8 mouse cellular contexts compared by ENCODE assay signal in the genomic region with DNA sequence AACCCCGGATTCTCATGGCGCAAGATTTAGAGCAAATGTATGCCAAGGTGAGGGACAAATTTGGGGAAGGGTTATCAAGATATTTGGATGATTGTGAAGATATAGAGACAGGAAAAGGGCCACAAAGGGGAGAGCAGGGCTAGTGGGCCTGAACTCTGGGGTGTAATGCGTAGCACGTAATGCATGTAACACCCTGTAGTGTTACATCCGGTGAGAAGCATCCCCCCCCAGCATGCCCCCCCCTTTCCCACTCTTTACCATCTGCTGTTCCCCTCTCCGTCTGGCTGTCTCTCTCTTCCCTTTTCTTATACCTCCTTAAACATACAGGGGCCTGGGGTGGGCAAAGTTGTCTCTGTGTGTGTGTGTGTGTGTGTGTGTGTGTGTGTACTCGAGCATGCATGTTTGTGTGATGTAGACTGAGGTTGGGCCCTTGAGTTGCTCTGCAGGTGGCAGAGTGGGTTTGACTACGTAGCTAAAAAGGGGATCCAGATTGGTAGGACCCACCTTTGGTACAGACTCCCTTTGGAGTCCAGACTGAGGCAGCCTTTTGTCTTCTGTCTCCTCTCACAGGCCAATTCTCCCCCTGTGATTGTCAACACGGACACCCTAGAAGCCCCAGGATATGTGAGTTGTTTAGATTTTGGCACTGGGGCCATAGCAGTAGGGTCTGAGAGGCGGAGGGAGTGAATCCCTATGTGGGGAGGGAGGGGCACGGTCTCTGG. TPM values are rescaled to one million over a fixed set of nuclear protein-coding genes. Genes with fewer than 3 reads are reported as not detected.
A peak's percentile ranks its signal among the peaks of the same experiment; 100 is the strongest.
DNase-seq lines count a peak whose midpoint lies in the region; ATAC-seq lines count a peak whose summit lies in the region.

No protein-coding gene starts in this region.

- no peak overlapping the region for H3K9ac ChIP-seq in heart, embryonic 15.5 days
- H3K9ac ChIP-seq in midbrain, embryonic 13.5 days (replicated peaks), result peak overlapping the region; percentile 67

- peak overlapping the region; percentile 32; the same call in 1 of the 2 replicates for H3K4me3 ChIP-seq in heart, embryonic 15.5 days
- H3K4me3 ChIP-seq in hindbrain, embryonic 10.5 days, result peak overlapping the region; percentile 54
- peak overlapping the region; percentile 43 for H3K4me3 ChIP-seq in midbrain, embryonic 13.5 days (replicated peaks)

- no peaks in the 10 kb centered on the region for H3K9me3 ChIP-seq in heart, embryonic 15.5 days (replicated peaks)
- H3K9me3 ChIP-seq in hindbrain, embryonic 10.5 days, result no peaks in the 10 kb centered on the region
- no peaks in the 10 kb centered on the region for H3K9me3 ChIP-seq in midbrain, embryonic 13.5 days

- H3K4me2 ChIP-seq in heart, embryonic 15.5 days, result peak overlapping the region; percentile 57
- peak overlapping the region; percentile 74 for H3K4me2 ChIP-seq in midbrain, embryonic 13.5 days (replicated peaks)

- H3K36me3 ChIP-seq in heart, embryonic 15.5 days, result peaks cover 15% of the 10 kb centered on the region
- H3K36me3 ChIP-seq in hindbrain, embryonic 10.5 days, result peaks cover 44% of the 10 kb centered on the region
- peaks cover 42% of the 10 kb centered on the region for H3K36me3 ChIP-seq in midbrain, embryonic 13.5 days

- H3K27me3 ChIP-seq in heart, embryonic 15.5 days, result no peaks in the 10 kb centered on the region
- H3K27me3 ChIP-seq in hindbrain, embryonic 10.5 days (ENCODE audit: insufficient read depth, poor library complexity, severe bottlenecking), result no peaks in the 10 kb centered on the region
- H3K27me3 ChIP-seq in midbrain, embryonic 13.5 days, result no peaks in the 10 kb centered on the region

- H3K4me1 ChIP-seq in heart, embryonic 15.5 days (replicated peaks), result peaks cover 45% of the 10 kb centered on the region
- H3K4me1 ChIP-seq in hindbrain, embryonic 10.5 days (replicated peaks), result peaks cover 66% of the 10 kb centered on the region
- H3K4me1 ChIP-seq in midbrain, embryonic 13.5 days (replicated peaks), result peaks cover 60% of the 10 kb centered on the region

- no peak for DNase-seq in heart, adult 8-10 months (ENCODE audit: low spot score)
- DNase-seq in hindbrain, embryonic 10.5 days (ENCODE audit: low spot score), result no peak
- DNase-seq in right cerebral cortex, postnatal 14 days, result no peak
- DNase-seq in T-cell, adult 2 months (ENCODE audit: low spot score), result no peak
- no peak for DNase-seq in layer of hippocampus, postnatal 36 days

- 53% methylated on average over 11 of the region's 11 CpGs for whole genome bisulfite sequencing in heart, embryonic 15.5 days
- WGBS in hindbrain, embryonic 10.5 days, result 31% methylated on average over 11 of the region's 11 CpGs
- WGBS in midbrain, embryonic 13.5 days, result 16% methylated on average over 11 of the region's 11 CpGs

- no peak overlapping the region for H3K27ac ChIP-seq in heart, embryonic 15.5 days
- peak overlapping the region; percentile 90 for H3K27ac ChIP-seq in hindbrain, embryonic 10.5 days
- H3K27ac ChIP-seq in midbrain, embryonic 13.5 days, result peak overlapping the region; percentile 96

- no peak for ATAC-seq in heart, embryonic 15.5 days (replicated peaks; ENCODE audit: insufficient number of reproducible peaks, insufficient read depth, low FRiP score, low read depth)
- peak; percentile 37 for ATAC-seq in activated CD4-positive, CD25-positive, alpha-beta regulatory T cell, adult 4 months
- peak; percentile 49 for ATAC-seq in midbrain, embryonic 13.5 days

RNA-seq across cellular contexts. Expression of gene Dlg4, which starts 13.2 kb away (rescaled TPM):
- 4.8 and 5.1 TPM in 2 replicates for polyA plus RNA-seq in heart, embryonic 15.5 days (2015; fragmentation: Nextera tagmentation; extraction: Ambion mirVana)
- total RNA-seq in heart, adult 8-10 months (2022), result 1 to 10 TPM; 3.9 to 6.3 (median 5.2) TPM
- 10 to 100 TPM in 1 of 2 experiments, 1 to 10 TPM in 1; 9.7 to 11.6 TPM for polyA plus RNA-seq in activated CD4-positive, CD25-positive, alpha-beta regulatory T cell, adult 4 months (2017; shearing (Covaris generic))
- polyA plus RNA-seq in hindbrain, embryonic 10.5 days (2016; fragmentation: Nextera tagmentation; extraction: Ambion mirVana), result 16.4 and 19.9 TPM in 2 replicates
- 34.9 and 37.2 TPM in 2 replicates for polyA plus RNA-seq in midbrain, embryonic 13.5 days (2015; fragmentation: Nextera tagmentation; extraction: Ambion mirVana)
- 100 to 1,000 TPM; 888 to 914 TPM for total RNA-seq in layer of hippocampus, postnatal 36 days (2021)

RNA-seq across cellular contexts. Expression of gene Acadvl, which starts 14.8 kb away (rescaled TPM):
- polyA plus RNA-seq in heart, embryonic 15.5 days (2015; fragmentation: Nextera tagmentation; extraction: Ambion mirVana), result 200 and 235 TPM in 2 replicates
- 1,000 to 10,000 TPM; 1,233 to 1,415 (median 1,285) TPM for total RNA-seq in heart, adult 8-10 months (2022)
- 100 to 1,000 TPM; 107 to 139 TPM for polyA plus RNA-seq in activated CD4-positive, CD25-positive, alpha-beta regulatory T cell, adult 4 months (2017; shearing (Covaris generic))
- 44.9 and 51.7 TPM in 2 replicates for polyA plus RNA-seq in hindbrain, embryonic 10.5 days (2016; fragmentation: Nextera tagmentation; extraction: Ambion mirVana)
- polyA plus RNA-seq in midbrain, embryonic 13.5 days (2015; fragmentation: Nextera tagmentation; extraction: Ambion mirVana), result 48.4 and 51.7 TPM in 2 replicates
- 10 to 100 TPM; 54.9 to 58.6 TPM for total RNA-seq in layer of hippocampus, postnatal 36 days (2021)

RNA-seq across cellular contexts. Expression of gene Asgr1, which starts 23.9 kb away (rescaled TPM):
- polyA plus RNA-seq in heart, embryonic 15.5 days (2015; fragmentation: Nextera tagmentation; extraction: Ambion mirVana), result 0.29 TPM in 1 of 2 replicates, not detected in the other
- total RNA-seq in heart, adult 8-10 months (2022), result not detected
- not detected for polyA plus RNA-seq in activated CD4-positive, CD25-positive, alpha-beta regulatory T cell, adult 4 months (2017; shearing (Covaris generic))
- 0.68 and 1.3 TPM in 2 replicates for polyA plus RNA-seq in hindbrain, embryonic 10.5 days (2016; fragmentation: Nextera tagmentation; extraction: Ambion mirVana)
- 0.97 and 1.1 TPM in 2 replicates for polyA plus RNA-seq in midbrain, embryonic 13.5 days (2015; fragmentation: Nextera tagmentation; extraction: Ambion mirVana)
- total RNA-seq in layer of hippocampus, postnatal 36 days (2021), result 1 to 10 TPM in 1 of 2 experiments, not detected in 1; 1.2 TPM

RNA-seq across cellular contexts. Expression of gene Dvl2, which starts 29.6 kb away (rescaled TPM):
- 17.4 and 24.8 TPM in 2 replicates for polyA plus RNA-seq in heart, embryonic 15.5 days (2015; fragmentation: Nextera tagmentation; extraction: Ambion mirVana)
- 1 to 10 TPM; 4.0 to 6.4 (median 5.1) TPM for total RNA-seq in heart, adult 8-10 months (2022)
- polyA plus RNA-seq in activated CD4-positive, CD25-positive, alpha-beta regulatory T cell, adult 4 months (2017; shearing (Covaris generic)), result 1 to 10 TPM; 2.7 to 3.9 TPM
- 50.3 and 51.8 TPM in 2 replicates for polyA plus RNA-seq in hindbrain, embryonic 10.5 days (2016; fragmentation: Nextera tagmentation; extraction: Ambion mirVana)
- polyA plus RNA-seq in midbrain, embryonic 13.5 days (2015; fragmentation: Nextera tagmentation; extraction: Ambion mirVana), result 27.6 and 35.4 TPM in 2 replicates
- total RNA-seq in layer of hippocampus, postnatal 36 days (2021), result 10 to 100 TPM; 36.8 to 41.7 TPM

RNA-seq across cellular contexts. Expression of gene Phf23, which starts 34.4 kb away (rescaled TPM):
- 38.4 and 42.4 TPM in 2 replicates for polyA plus RNA-seq in heart, embryonic 15.5 days (2015; fragmentation: Nextera tagmentation; extraction: Ambion mirVana)
- total RNA-seq in heart, adult 8-10 months (2022), result 10 to 100 TPM; 21.0 to 24.9 (median 23.6) TPM
- polyA plus RNA-seq in activated CD4-positive, CD25-positive, alpha-beta regulatory T cell, adult 4 months (2017; shearing (Covaris generic)), result 10 to 100 TPM; 32.1 to 44.9 TPM
- 93.7 and 98.1 TPM in 2 replicates for polyA plus RNA-seq in hindbrain, embryonic 10.5 days (2016; fragmentation: Nextera tagmentation; extraction: Ambion mirVana)
- 74.2 and 82.2 TPM in 2 replicates for polyA plus RNA-seq in midbrain, embryonic 13.5 days (2015; fragmentation: Nextera tagmentation; extraction: Ambion mirVana)
- 10 to 100 TPM; 45.4 to 47.4 TPM for total RNA-seq in layer of hippocampus, postnatal 36 days (2021)
